Mouse (Mus musculus) ES-E14 (cell line): Measurements from ENCODE around the gene Gm29776. TPM values are rescaled to one million over a fixed set of nuclear protein-coding genes. Genes with fewer than 3 reads are reported as not detected.

Experiments
- DNase-seq: peaks from one replicate; pipeline ENCODE4 v3.0.0-alpha.2; 2013; ENCODE audit warnings: low read depth, low spot score
- H3K27ac ChIP-seq: 2 replicates; pipeline ENCODE4 v1.5.1; 2012; ENCODE audit warnings: low read depth, mild to moderate bottlenecking, low read length, moderate library complexity, mixed read lengths; ENCODE audit not compliant: poor library complexity, insufficient read depth, severe bottlenecking
- H3K36me3 ChIP-seq: 2 replicates; pipeline ENCODE4 v1.6.1; 2012; ENCODE audit warnings: mild to moderate bottlenecking, low read length, moderate library complexity, mixed read lengths; ENCODE audit not compliant: control insufficient read depth, poor library complexity, insufficient read depth, severe bottlenecking
- H3K4me1 ChIP-seq, 2 experiments: fragments of 150-350 bp in 1 of 2; sonication (generic) in 1 of 2; 2 replicates each; pipeline ENCODE4 v1.6.1; 2012; ENCODE audit warnings: low read length in 2 of 2, mild to moderate bottlenecking in 1 of 2, mixed read lengths in 1 of 2; ENCODE audit not compliant: control insufficient read depth in 2 of 2, insufficient read depth in 2 of 2, poor library complexity in 1 of 2
- H3K4me3 ChIP-seq, 2 experiments: fragments of 150-350 bp in 1 of 2; sonication (generic) in 1 of 2; 2 replicates each; pipeline ENCODE4 v1.5.1; 2012; ENCODE audit warnings: low read length in 2 of 2, low read depth in 1 of 2, mild to moderate bottlenecking in 1 of 2, mixed read lengths in 1 of 2; ENCODE audit not compliant: insufficient read depth in 1 of 2, poor library complexity in 1 of 2, severe bottlenecking in 1 of 2
- H3K9ac ChIP-seq: 2 replicates; pipeline ENCODE4 v1.6.1; 2012; ENCODE audit warnings: low read depth, mild to moderate bottlenecking, low read length, mixed read lengths; ENCODE audit not compliant: poor library complexity, insufficient read depth, severe bottlenecking
- H3K9me3 ChIP-seq: fragments of 150-350 bp; sonication (generic); 2 replicates; pipeline ENCODE4 v1.6.1; 2012; ENCODE audit warnings: low read depth, mild to moderate bottlenecking, low read length; ENCODE audit not compliant: control insufficient read depth, insufficient read depth
- CHD2 ChIP-seq: IDR thresholded peaks from 2 replicates; pipeline ENCODE4 v1.6.1; 2014; ENCODE audit warnings: mild to moderate bottlenecking, low read depth, low read length, inconsistent platforms
- HCFC1 ChIP-seq: IDR thresholded peaks from 2 replicates; pipeline ENCODE4 v1.6.1; 2012; ENCODE audit warnings: low read length, inconsistent platforms, borderline replicate concordance; ENCODE audit not compliant: insufficient read depth
- MAFK ChIP-seq: IDR thresholded peaks from 2 replicates; pipeline ENCODE4 v1.6.1; 2014; ENCODE audit warnings: mild to moderate bottlenecking, low read depth, low read length, inconsistent platforms; ENCODE audit not compliant: insufficient read depth
- ZC3H11A ChIP-seq: IDR thresholded peaks from 2 replicates; pipeline ENCODE4 v1.6.1; 2012; ENCODE audit warnings: low read depth, mild to moderate bottlenecking, inconsistent platforms, low read length, borderline replicate concordance
- ZNF384 ChIP-seq: IDR thresholded peaks from 2 replicates; pipeline ENCODE4 v1.6.1; 2012; ENCODE audit warnings: low read depth, low read length, inconsistent platforms
- in situ Hi-C, 2 experiments: fragments of 600-800 bp; cut with MboI; formaldehyde crosslinking; loops; one replicate each; pipeline ENCODE4 v1.15.1; 2025; ENCODE audit warnings: low sequenced_read_pairs in 2 of 2, inconsistent platforms in 1 of 2; ENCODE audit not compliant: unreplicated experiment in 2 of 2
- total RNA-seq: library from RNA; depleted of rRNA; stranded (reverse); fragments of 300-350 nt; gene quantifications from 2 replicates; pipeline ENCODE4 v1.2.3, GENCODE M21; 2012

Gene Gm29776
- total RNA-seq, 1 experiment, result 0.09 TPM

- H3K4me3 ChIP-seq, result no peak overlapping the region
- no peaks in the 10 kb centered on the region for H3K36me3 ChIP-seq
- peaks cover 0 to 5% of the 10 kb centered on the region in 2 experiments; a peak in 1 of 4 replicates for H3K4me1 ChIP-seq
- TF ChIP-seq ZC3H11A (no peak), HCFC1 (no peak)
- in situ Hi-C loops, result no loop called here
- H3K9me3 ChIP-seq, result no peaks in the 10 kb centered on the region
- H3K27ac ChIP-seq, result no peak overlapping the region
- no peak for DNase-seq
- no peak overlapping the region for H3K9ac ChIP-seq
Measured at GRCm38 (mm10) chr14:54703207-54703606, 4.6 kb upstream of the Gm29776 start.

GRCm38 (mm10) chr14:54701298-54701697 is 2.7 kb upstream of the Gm29776 start:
- Histone ChIP-seq H3K4me1 (no peaks in the 10 kb centered on the region; a peak in 1 of 4 replicates), H3K4me3 (no peak overlapping the region), H3K36me3 (no peaks in the 10 kb centered on the region), H3K9ac (no peak overlapping the region), H3K27ac (no peak overlapping the region), H3K9me3 (no peaks in the 10 kb centered on the region)
- TF ChIP-seq MAFK (no peak), HCFC1 (no peak), CHD2 (no peak), ZNF384 (no peak), ZC3H11A (no peak; the same call in 1 of the 2 replicates)
- in situ Hi-C loops, result no loop called here
- peak; percentile 75 for DNase-seq

GRCm38 (mm10) chr14:54699586-54699985 is 953 bp upstream of the Gm29776 start:
- Histone ChIP-seq H3K4me3 (no peak overlapping the region), H3K9me3 (no peaks in the 10 kb centered on the region), H3K9ac (no peak overlapping the region), H3K36me3 (no peaks in the 10 kb centered on the region), H3K27ac (no peak overlapping the region), H3K4me1 (no peaks in the 10 kb centered on the region)
- TF ChIP-seq CHD2 (no peak), HCFC1 (no peak), ZC3H11A (no peak), ZNF384 (no peak)
- in situ Hi-C loops, result no loop called here
- DNase-seq, result no peak

- Histone ChIP-seq H3K9ac (no peak overlapping the region), H3K9me3 (no peaks in the 10 kb centered on the region), H3K27ac (no peak overlapping the region), H3K4me1 (no peaks in the 10 kb centered on the region), H3K4me3 (no peak overlapping the region), H3K36me3 (peaks cover 6% of the 10 kb centered on the region)
- DNase-seq, result no peak
- TF ChIP-seq CHD2 (no peak), MAFK (no peak), ZNF384 (no peak), ZC3H11A (no peak), HCFC1 (no peak)
- in situ Hi-C loops, result no loop called here
Measured at GRCm38 (mm10) chr14:54696752-54697151, 1.9 kb downstream of the Gm29776 start.

- Histone ChIP-seq H3K4me1 (no peaks in the 10 kb centered on the region), H3K36me3 (peaks cover 11% of the 10 kb centered on the region), H3K4me3 (no peak overlapping the region), H3K9ac (no peak overlapping the region), H3K9me3 (no peaks in the 10 kb centered on the region), H3K27ac (no peak overlapping the region)
- DNase-seq, result no peak
- in situ Hi-C loops, result no loop called here
- TF ChIP-seq CHD2 (no peak), ZNF384 (no peak), ZC3H11A (no peak), MAFK (no peak), HCFC1 (no peak)
Measured at GRCm38 (mm10) chr14:54695042-54695441, 3.6 kb downstream of the Gm29776 start.
